Mouse (Mus musculus) gonadal fat pad, adult 2 months (tissue): ENCODE measurements around the gene Cisd3. TPM values are rescaled to one million over a fixed set of nuclear protein-coding genes. Genes with fewer than 3 reads are reported as not detected.
"Not testable (repeated sequence)": the region's sequence is repeated elsewhere in the genome, so short reads cannot be mapped to it uniquely, and the experiment has no call there.

ENCODE experiments used
- DNase-seq: peaks from one replicate; pipeline ENCODE4 v3.0.0-alpha.2; 2012; ENCODE audit warnings: low read depth
- polyA plus RNA-seq: library from polyadenylated mRNA; depleted of rRNA; stranded (reverse); fragments of >200 nt; gene quantifications from 2 replicates; pipeline ENCODE4 v1.2.3, GENCODE M21; 2012

Gene Cisd3
- polyA plus RNA-seq, 1 experiment = 83.1 TPM

DNA sequence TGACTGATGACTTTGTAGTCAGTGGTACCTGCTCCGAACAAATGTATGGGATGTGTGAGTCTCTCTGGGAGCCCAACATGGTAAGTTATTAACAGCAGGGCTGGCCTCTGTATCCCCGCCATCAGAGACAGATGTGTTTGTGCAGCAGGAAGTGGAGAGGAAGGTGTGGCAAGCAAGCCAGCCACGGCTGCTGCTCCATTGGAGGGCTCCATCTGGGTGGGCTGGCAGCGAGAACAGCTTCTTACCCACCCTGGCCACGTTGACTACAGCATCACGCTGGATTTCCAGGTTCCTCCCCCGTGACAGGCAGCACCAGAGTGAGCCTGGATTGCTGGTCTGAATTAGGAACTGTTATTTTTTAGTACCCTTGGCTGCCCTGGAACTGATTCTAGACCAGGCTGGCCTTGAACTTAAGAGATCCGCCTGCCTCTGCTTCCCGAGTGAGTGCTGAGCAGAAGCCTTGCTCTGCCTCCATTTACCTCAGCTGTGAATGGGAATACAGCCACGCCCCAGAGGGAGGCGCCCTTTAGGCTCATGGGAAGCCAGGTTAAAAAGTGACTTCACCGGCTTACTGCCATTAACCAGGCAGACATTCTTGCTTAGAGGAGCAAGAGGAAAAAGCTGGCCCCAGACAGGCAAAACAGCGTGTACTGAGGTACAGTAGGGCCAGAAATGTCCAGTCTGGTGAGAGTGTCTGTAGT lies 25.7 kb downstream of the Cisd3 start:
- no peak for DNase-seq

DNA sequence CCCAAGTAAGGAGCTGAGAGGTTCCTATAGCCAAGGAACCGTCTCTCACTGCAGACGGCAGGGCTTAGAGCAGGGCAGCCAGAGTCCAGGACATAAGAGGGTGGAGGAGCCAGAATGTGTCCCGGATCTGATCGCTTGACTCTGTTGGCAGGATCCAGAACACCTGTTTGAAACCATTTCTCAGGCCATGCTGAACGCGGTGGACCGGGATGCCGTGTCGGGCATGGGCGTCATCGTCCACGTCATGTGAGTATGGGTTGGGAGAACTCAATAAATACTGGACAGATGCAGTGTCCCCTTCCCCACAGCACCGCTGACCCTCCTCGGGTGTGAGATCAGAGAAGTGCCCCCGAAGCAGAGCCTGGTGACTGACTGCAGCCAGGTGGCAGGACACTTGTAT lies 26.7 kb downstream of the Cisd3 start:
- DNase-seq = no peak

DNA sequence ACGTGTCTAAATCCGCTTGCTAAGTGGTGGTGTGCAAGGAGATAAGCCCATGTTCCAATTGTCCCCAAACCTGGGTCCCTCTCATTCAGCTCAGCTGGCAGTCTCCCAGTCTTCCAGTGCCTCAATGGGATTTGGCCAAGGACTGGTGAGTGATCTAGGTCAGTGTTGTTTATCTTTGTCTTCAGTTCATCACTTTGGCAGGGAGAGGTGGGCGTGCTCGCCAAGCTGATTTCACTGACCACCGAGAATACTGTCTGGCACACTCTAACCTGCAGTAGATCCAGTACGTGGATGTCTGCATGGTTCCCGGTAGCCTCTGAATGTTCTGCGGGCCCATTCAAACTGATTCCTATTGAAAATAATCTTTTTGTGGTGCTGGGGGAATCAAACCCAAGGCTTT lies 28.3 kb downstream of the Cisd3 start:
- no peak for DNase-seq

DNA sequence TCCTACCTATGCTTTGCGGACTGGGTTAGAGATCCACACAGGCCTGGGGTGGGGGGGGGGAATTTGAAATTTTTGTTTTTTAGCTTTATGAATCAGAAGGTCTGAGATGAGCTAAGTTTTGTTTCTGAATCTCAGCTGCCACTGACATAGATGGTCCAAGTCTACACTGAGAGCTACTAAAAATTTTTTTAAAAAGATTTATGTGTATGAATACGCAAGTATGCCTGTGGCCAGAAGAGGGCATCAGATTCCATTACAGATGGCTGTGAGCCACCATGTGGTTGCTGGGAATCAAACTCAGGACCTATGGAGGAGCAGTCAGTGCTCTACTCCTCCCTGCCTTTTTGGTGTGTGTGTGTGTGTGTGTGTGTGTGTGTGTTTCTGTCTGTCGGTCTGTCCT lies 28.7 kb downstream of the Cisd3 start:
- no peak for DNase-seq

DNA sequence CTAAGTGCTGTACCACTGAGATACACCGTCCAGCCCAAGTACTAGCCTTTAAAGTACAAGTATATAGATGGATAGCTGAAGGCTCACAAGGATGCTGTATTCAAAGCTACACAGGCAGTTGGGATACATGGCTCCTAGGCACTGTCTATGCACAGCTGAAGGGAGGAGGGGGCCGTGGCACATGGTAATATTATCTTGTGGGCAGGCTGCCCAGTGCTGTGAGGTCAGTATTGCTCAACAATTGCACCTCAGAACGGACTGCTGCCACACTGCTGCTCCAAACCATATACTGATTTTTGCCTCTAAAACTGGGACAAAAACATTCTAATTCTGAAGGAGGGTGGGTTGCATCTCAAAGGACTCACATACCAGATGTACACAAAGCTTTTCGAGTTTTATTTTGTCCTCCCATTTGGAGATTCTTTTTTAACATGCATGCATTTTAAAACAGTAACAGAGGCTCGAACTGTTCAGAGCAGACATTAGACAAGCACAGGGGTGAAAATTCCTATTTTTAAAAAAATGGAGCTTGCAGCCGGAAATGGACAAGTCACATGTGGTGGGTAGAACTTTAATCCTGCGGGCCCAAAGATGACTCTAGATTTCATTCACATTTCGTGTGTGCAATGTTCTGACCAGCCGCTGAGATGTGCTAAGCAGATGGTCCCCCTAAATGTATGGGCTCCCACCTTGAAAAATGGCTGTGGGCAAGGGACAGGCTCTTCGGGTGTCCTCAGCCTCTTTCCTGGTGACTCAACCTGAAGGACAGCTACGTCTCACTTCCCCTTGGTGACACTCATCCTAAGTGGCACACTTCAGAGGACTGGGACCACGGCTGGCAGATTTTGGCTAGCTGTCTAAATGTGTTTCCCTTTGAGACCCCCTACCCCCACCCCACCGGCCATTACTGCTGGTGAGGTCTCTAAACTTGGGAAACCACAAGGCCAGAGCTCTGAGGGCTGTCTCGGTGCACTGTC lies 29.4 kb downstream of the Cisd3 start:
- DNase-seq = no peak

DNA sequence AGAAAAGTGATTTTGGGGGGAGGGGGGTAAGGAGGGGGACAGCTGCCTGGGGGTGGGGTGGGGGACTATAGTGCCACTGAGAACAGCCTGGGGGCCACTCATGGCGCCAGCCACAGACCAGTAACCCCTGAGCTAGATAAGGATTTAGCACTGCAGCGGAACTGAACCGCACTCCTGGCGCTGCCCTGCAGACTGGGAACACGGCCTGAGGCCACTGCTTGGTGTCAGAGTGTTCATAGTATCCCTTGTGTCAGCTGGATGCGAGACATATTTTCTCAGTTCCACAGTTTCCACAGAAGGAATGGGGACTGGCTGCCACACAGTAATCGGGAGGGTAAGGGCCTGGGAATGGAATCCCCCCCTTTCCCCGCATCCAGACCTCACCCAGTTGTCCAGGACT lies 30.4 kb downstream of the Cisd3 start:
- DNase-seq = no peak

DNA sequence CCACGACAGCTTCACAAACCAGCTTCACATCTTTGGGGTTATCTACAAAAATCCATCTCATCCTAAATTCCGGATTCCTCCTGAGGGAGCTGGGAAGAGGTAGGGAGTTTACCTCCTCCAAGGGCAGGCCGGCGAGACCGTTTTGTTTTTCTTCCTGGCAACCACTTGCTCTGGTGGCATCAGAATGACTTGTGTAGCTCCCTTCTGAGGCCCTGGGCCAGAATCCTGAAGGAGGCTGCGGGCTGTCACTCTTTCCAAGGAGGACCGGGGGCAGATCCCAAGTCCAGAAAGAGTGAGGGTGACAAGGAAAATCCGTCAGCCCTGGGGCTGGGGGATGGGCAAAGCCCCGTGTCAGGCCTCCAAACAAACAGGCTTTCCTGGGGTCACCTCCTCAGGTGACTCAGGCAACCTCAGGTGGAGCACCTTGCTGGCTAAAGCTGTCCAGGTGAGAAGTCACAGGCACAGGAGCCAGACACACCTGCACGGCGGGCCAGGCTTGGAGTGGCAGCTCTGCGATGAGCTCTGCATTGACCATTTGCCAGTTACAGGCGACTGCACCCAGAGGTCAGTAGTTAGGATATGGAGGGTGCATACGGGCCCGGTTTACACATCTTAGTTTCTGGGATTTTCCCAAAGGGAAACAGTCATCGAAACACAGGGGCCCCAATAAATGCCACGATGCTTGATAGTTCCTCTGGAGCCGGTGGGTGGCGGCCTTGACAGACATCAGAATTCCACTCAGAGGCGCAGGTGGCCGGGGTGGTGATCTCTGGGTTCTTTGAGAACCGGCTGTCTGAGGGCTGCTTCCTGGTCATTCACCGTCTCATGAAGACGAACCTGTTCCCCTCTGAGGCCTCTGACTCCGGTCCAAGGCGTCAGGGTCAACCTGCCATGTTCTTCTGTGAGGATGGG lies 32.0 kb downstream of the Cisd3 start:
- DNase-seq = no peak

DNA sequence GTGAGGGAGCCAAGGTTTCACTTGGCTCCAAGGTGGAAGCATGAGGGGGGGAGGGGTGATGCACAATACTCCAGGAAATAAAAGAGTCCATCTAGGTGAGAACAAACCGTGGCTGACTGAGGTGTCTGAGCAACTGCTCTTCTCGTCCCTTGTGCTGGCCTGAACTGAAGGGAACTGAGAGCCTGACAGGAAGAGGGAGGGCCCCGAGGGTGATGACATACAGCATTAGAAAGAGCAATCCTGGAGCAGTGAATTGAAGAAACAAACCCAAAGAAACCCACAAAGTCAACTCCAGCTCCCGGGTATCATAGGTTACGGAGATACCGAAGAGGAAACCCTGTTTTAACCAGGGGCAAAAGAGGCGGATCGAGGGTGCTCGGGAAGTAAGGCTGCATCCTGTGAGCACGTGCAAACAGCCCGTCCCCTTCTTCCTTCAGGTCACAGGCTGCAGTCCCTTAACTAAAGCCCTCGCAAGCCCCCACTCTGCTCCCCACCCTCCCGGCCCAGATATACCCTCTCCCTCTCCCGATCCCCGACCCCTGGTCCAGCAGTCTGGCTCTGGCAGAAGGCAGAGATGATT lies 32.7 kb downstream of the Cisd3 start:
- no peak for DNase-seq

DNA sequence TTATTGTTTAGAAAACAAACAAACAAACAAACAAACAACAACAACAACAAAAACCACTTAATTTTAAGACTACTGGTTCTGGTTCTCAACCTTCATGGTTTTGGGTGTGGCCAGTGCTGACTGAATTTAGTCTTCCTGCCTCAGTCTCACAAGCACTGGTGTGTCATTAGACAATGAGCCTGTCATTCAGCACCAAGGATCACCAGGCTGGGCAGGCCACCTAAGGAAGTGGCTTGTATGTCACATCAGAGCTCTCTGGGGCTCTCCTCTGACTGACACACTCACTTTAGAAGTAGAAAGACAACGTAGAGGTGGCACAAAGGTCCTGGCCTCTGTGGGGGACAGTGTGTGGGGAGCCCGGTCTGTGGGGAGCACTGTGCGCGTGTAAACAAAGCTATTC lies 33.4 kb downstream of the Cisd3 start:
- no peak for DNase-seq

DNA sequence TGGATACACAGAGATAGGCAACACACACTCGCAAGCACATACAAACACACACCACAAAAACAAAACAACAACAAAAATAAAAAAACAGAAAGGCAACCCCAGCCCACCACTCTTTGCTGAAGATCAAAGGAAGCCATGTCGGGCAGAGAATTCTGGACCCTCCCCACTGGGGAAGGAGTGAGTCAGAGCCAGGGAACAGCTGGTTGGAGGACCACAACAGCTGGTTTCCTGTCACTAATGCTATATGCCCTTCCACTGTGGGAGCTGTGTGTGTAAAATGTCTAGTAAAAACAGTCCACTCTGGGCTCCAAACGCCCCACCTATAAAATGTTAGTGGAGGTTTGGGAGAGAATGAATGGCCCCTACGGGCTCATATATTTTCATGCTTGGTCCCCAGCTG lies 35.7 kb downstream of the Cisd3 start:
- no peak for DNase-seq

DNA sequence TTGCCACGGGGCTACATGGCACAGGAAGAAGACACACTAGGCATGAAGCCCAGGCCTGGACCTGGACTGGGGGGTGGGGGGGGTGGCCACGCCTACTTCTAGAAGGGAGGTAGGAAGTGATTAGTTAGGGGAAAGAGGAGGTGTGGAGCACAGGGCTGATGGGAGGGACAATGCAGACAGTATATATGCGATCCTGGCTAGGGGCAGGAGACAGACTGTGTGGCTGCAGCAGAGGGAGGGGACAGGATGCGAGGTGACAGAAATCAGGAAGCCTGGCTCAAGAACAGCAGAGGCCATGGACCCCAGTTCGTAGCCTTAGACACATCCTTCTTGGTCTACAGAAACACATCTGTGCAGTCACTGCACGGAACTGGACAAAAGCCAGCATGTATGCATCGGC lies 38.1 kb downstream of the Cisd3 start:
- no peak for DNase-seq

DNA sequence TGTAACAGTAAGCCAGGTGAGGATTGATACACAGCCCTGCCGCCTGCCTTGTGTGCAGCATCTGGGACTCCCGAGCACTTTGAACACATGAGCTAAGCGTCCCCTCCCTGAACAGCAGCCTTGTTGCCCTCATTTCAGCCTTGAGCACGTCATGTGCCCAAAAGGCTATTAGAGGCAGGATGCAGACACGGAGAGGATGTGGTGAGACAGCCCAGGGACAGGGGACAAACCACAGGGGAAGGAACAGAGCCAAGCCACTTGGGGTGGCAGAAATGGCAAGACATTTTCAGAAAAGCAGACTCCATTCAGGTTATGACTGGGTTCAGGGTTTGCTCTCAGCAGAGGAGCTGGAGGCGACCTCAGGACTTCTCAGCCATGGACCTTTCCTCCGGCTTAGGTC lies 42.7 kb downstream of the Cisd3 start:
- DNase-seq = no peak

DNA sequence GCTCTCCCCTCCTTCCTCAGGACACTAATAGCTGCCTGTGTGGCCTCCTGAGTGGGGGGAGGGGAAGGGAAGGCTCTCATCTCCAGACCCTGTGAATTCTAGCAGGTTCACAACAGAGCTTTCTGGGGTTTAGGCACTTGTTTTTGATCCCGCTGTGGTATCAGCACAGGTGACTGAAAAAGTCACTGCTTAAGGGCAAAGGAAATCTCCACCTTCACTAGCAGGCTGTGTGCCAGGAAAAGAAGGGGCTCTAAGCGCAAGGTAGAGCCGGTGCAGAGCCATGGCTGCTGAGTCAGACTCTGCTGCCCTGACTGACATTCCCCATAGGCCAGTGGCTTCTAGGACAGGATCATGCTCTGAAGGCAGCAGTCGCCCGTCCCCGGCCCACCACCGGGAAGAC lies 43.1 kb downstream of the Cisd3 start:
- DNase-seq = no peak

DNA sequence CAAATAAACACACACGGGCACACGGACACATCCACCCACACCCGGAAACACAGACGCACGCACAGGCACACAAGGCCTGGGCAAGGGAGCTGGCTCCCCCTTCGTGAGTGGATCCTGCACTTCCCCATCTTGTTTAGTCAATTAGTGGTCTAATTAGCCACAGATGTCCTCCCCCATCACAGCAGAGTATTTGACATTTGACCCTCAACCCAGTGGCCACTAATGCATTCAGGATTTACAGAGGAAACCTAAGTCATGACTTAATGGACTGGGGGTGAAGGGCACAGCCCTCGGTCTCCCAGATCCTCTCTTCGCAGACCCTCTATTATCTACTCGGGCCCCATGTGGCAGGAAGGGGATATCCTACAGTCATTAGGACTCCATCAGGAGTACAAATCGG lies 48.1 kb downstream of the Cisd3 start:
- no peak for DNase-seq

DNA sequence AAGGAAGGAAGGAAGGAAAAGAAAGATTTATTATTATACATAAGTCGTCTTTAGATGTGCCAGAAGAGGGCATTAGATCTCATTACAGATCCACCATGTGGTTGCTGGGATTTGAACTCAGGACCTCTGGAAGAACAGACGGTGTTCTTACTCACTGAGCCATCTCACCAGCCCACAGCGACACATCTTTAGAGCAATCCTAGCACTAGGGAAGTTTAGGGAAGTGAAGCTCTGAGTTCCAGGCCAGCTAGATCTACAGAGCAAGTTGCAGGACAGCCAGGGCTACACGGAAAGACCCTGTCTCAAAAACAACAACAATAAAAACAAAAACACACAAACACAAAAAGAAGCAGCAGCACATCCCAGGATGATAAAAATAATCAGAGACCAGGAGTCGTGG lies 49.2 kb downstream of the Cisd3 start:
- not testable (repeated sequence) for DNase-seq

DNA sequence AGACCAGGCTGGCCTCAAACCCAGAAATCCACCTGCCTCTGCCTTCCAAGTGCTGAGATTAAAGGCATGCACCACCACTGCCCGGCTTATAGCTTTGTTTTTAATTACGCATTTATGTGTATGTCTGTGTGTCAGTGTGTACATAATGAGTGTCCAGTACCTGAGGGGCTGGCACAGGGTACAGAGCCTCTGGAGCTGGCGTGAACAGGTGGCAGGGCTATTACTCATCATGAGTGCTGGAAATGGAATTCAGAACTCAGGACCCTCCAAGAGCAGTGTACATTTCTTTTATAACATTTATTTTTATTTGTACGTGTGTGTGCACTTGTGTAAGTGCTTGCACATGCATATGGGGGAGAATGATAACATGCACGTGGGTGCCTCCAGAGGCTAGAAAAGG lies 51.0 kb downstream of the Cisd3 start:
- no peak for DNase-seq

DNA sequence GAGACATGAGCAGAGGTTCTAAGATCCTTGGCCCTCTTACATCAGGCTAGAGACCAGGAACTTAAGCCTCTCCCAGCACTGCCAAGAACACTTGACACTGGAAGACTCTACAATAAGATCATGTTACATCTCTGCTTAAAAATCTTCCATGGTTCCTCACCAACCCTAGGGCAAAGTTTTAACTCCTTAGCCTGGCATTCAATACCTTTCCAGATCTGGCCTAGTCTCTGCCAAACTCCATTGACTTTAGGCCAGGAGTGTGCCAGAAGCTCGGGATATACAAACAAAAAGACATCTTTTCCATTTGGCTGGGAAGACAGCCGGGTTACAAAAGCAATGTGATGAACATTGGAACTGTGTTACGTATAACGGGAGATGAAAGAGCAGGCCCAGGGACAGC lies 52.0 kb downstream of the Cisd3 start:
- peak; percentile 92 for DNase-seq
